Mouse (Mus musculus) neural tube, embryonic 12.5 days (tissue): Measurements from ENCODE around the gene Cyth3. TPM values are rescaled to one million over a fixed set of nuclear protein-coding genes. Genes with fewer than 3 reads are reported as not detected.

Source experiments
- ATAC-seq: fragments of 200-750 bp; cut with Nextera tagmentation; 2 replicates; pipeline ENCODE4 v1.8.0; 2017; ENCODE audit warnings: low read depth, mild to moderate bottlenecking, moderate TSS enrichment, moderate library complexity; ENCODE audit not compliant: low FRiP score
- H3K27ac ChIP-seq: fragments of 300-500 bp; sonication (generic); 2 replicates; pipeline ENCODE4 v1.5.1; 2016
- H3K27me3 ChIP-seq: fragments of 300-500 bp; sonication (generic); replicated peaks from 2 replicates; pipeline ENCODE4 v1.6.1; 2016; ENCODE audit warnings: mild to moderate bottlenecking
- H3K36me3 ChIP-seq: fragments of 300-500 bp; sonication (generic); 2 replicates; pipeline ENCODE4 v1.6.1; 2016; ENCODE audit warnings: mild to moderate bottlenecking
- H3K4me1 ChIP-seq: fragments of 300-500 bp; sonication (generic); 2 replicates; pipeline ENCODE4 v1.6.1; 2016
- H3K4me2 ChIP-seq: fragments of 300-500 bp; sonication (generic); replicated peaks from 2 replicates; pipeline ENCODE4 v1.6.1; 2016; ENCODE audit warnings: mild to moderate bottlenecking
- H3K4me3 ChIP-seq: fragments of 300-500 bp; sonication (generic); 2 replicates; pipeline ENCODE4 v1.5.1; 2016
- H3K9ac ChIP-seq: fragments of 300-500 bp; sonication (generic); 2 replicates; pipeline ENCODE4 v1.6.1; 2016; ENCODE audit warnings: mild to moderate bottlenecking
- H3K9me3 ChIP-seq: fragments of 300-500 bp; sonication (generic); 2 replicates; pipeline ENCODE4 v1.6.1; 2016; ENCODE audit warnings: mild to moderate bottlenecking
- WGBS: fragments of 180-500 bp; shearing (Covaris S2); methylation state at CpG from one replicate; pipeline ENCODE4 v1.1.7; 2016; 5-methylcytosine and 5-hydroxymethylcytosine counted together
- polyA plus RNA-seq: library from polyadenylated mRNA; unstranded; fragments of >200 nt; fragmentation: Nextera tagmentation; extraction: Ambion mirVana; gene quantifications from 2 replicates; pipeline ENCODE4 v1.2.1, GENCODE M21; 2016

The Cyth3 gene
- polyA plus RNA-seq, 1 experiment from 2014 or later = 42.4 TPM

- no peaks in the 10 kb centered on the region for H3K27me3 ChIP-seq
- H3K9me3 ChIP-seq = no peaks in the 10 kb centered on the region
- no peaks in the 10 kb centered on the region for H3K36me3 ChIP-seq
- H3K4me1 ChIP-seq = peaks cover 36% of the 10 kb centered on the region
- no peak overlapping the region for H3K27ac ChIP-seq
- H3K4me3 ChIP-seq = no peak overlapping the region
- WGBS = 97% methylated on average over 3 of the region's 3 CpGs
- no peak overlapping the region for H3K4me2 ChIP-seq
- no peak overlapping the region for H3K9ac ChIP-seq
- no peak for ATAC-seq
These were observed 8.0 kb downstream of the Cyth3 start for GRCm38 (mm10) chr5:143630214-143630613.

GRCm38 (mm10) chr5:143630738-143631137 lies 8.5 kb downstream of the Cyth3 start:
- Histone ChIP-seq H3K36me3 (no peaks in the 10 kb centered on the region), H3K4me3 (no peak overlapping the region), H3K27ac (no peak overlapping the region), H3K4me1 (peaks cover 35% of the 10 kb centered on the region), H3K9ac (no peak overlapping the region), H3K27me3 (no peaks in the 10 kb centered on the region), H3K9me3 (no peaks in the 10 kb centered on the region), H3K4me2 (no peak overlapping the region)
- no peak for ATAC-seq
- WGBS = 94% methylated on average over 8 of the region's 8 CpGs

GRCm38 (mm10) chr5:143631559-143631958 lies 9.3 kb downstream of the Cyth3 start:
- ATAC-seq = no peak
- no peaks in the 10 kb centered on the region for H3K27me3 ChIP-seq
- H3K4me3 ChIP-seq = no peak overlapping the region
- no peak overlapping the region for H3K9ac ChIP-seq
- no peaks in the 10 kb centered on the region for H3K36me3 ChIP-seq
- no peaks in the 10 kb centered on the region for H3K9me3 ChIP-seq
- peaks cover 31% of the 10 kb centered on the region for H3K4me1 ChIP-seq
- WGBS = 87% methylated on average over 8 of the region's 8 CpGs
- no peak overlapping the region for H3K27ac ChIP-seq
- H3K4me2 ChIP-seq = no peak overlapping the region

- Histone ChIP-seq H3K27ac (no peak overlapping the region), H3K9me3 (no peaks in the 10 kb centered on the region), H3K27me3 (no peaks in the 10 kb centered on the region), H3K9ac (no peak overlapping the region), H3K4me3 (no peak overlapping the region), H3K4me1 (peaks cover 31% of the 10 kb centered on the region), H3K4me2 (no peak overlapping the region), H3K36me3 (no peaks in the 10 kb centered on the region)
- no peak for ATAC-seq
- 77% methylated on average over 9 of the region's 9 CpGs for WGBS
These were observed 10.7 kb downstream of the Cyth3 start for GRCm38 (mm10) chr5:143632674-143633557.

GRCm38 (mm10) chr5:143633558-143633871 lies 11.3 kb downstream of the Cyth3 start:
- no peaks in the 10 kb centered on the region for H3K9me3 ChIP-seq
- WGBS = 68% methylated on average over 5 of the region's 5 CpGs
- H3K27ac ChIP-seq = no peak overlapping the region
- no peak overlapping the region for H3K9ac ChIP-seq
- peaks cover 31% of the 10 kb centered on the region for H3K4me1 ChIP-seq
- H3K36me3 ChIP-seq = no peaks in the 10 kb centered on the region
- H3K4me2 ChIP-seq = no peak overlapping the region
- no peaks in the 10 kb centered on the region for H3K27me3 ChIP-seq
- no peak for ATAC-seq
- no peak overlapping the region for H3K4me3 ChIP-seq

GRCm38 (mm10) chr5:143633877-143634276 lies 11.6 kb downstream of the Cyth3 start:
- H3K9me3 ChIP-seq = no peaks in the 10 kb centered on the region
- no peaks in the 10 kb centered on the region for H3K36me3 ChIP-seq
- 74% methylated on average over 4 of the region's 4 CpGs for WGBS
- no peaks in the 10 kb centered on the region for H3K27me3 ChIP-seq
- H3K4me3 ChIP-seq = no peak overlapping the region
- ATAC-seq = no peak
- no peak overlapping the region for H3K9ac ChIP-seq
- no peak overlapping the region for H3K27ac ChIP-seq
- H3K4me1 ChIP-seq = peaks cover 31% of the 10 kb centered on the region
- no peak overlapping the region for H3K4me2 ChIP-seq

GRCm38 (mm10) chr5:143634550-143635112 lies 12.4 kb downstream of the Cyth3 start:
- H3K9ac ChIP-seq = no peak overlapping the region
- H3K27me3 ChIP-seq = no peaks in the 10 kb centered on the region
- 67% methylated on average over 12 of the region's 12 CpGs for WGBS
- H3K4me3 ChIP-seq = no peak overlapping the region
- H3K4me1 ChIP-seq = peaks cover 31% of the 10 kb centered on the region
- H3K4me2 ChIP-seq = no peak overlapping the region
- no peak for ATAC-seq
- H3K36me3 ChIP-seq = no peaks in the 10 kb centered on the region
- H3K27ac ChIP-seq = no peak overlapping the region
- no peaks in the 10 kb centered on the region for H3K9me3 ChIP-seq

GRCm38 (mm10) chr5:143635358-143635757 lies 13.1 kb downstream of the Cyth3 start:
- no peaks in the 10 kb centered on the region for H3K9me3 ChIP-seq
- no peaks in the 10 kb centered on the region for H3K36me3 ChIP-seq
- no peaks in the 10 kb centered on the region for H3K27me3 ChIP-seq
- H3K4me3 ChIP-seq = no peak overlapping the region
- WGBS = 80% methylated on average over 11 of the region's 11 CpGs
- no peak overlapping the region for H3K4me2 ChIP-seq
- no peak overlapping the region for H3K9ac ChIP-seq
- no peak overlapping the region for H3K27ac ChIP-seq
- peaks cover 31% of the 10 kb centered on the region for H3K4me1 ChIP-seq
- no peak for ATAC-seq

- Histone ChIP-seq H3K27me3 (no peaks in the 10 kb centered on the region), H3K9me3 (no peaks in the 10 kb centered on the region), H3K4me1 (peaks cover 31% of the 10 kb centered on the region), H3K9ac (no peak overlapping the region), H3K36me3 (no peaks in the 10 kb centered on the region), H3K27ac (no peak overlapping the region), H3K4me2 (no peak overlapping the region), H3K4me3 (no peak overlapping the region)
- no peak for ATAC-seq
- WGBS = 86% methylated on average over 7 of the region's 7 CpGs
These were observed 13.9 kb downstream of the Cyth3 start for GRCm38 (mm10) chr5:143636173-143636572.

GRCm38 (mm10) chr5:143637832-143638420 lies 15.7 kb downstream of the Cyth3 start:
- H3K4me2 ChIP-seq = no peak overlapping the region
- H3K9ac ChIP-seq = no peak overlapping the region
- 84% methylated on average over 11 of the region's 11 CpGs for WGBS
- no peaks in the 10 kb centered on the region for H3K36me3 ChIP-seq
- no peak overlapping the region for H3K27ac ChIP-seq
- ATAC-seq = no peak
- peaks cover 24% of the 10 kb centered on the region for H3K4me1 ChIP-seq
- H3K4me3 ChIP-seq = no peak overlapping the region
- H3K9me3 ChIP-seq = no peaks in the 10 kb centered on the region
- H3K27me3 ChIP-seq = no peaks in the 10 kb centered on the region

- 85% methylated on average over 7 of the region's 7 CpGs for WGBS
- no peaks in the 10 kb centered on the region for H3K36me3 ChIP-seq
- H3K9me3 ChIP-seq = no peaks in the 10 kb centered on the region
- no peak overlapping the region for H3K9ac ChIP-seq
- H3K4me3 ChIP-seq = no peak overlapping the region
- H3K4me2 ChIP-seq = no peak overlapping the region
- H3K27me3 ChIP-seq = no peaks in the 10 kb centered on the region
- peaks cover 19% of the 10 kb centered on the region for H3K4me1 ChIP-seq
- no peak overlapping the region for H3K27ac ChIP-seq
- ATAC-seq = no peak
These were observed 16.4 kb downstream of the Cyth3 start for GRCm38 (mm10) chr5:143638516-143639270.

- no peak overlapping the region for H3K9ac ChIP-seq
- no peaks in the 10 kb centered on the region for H3K9me3 ChIP-seq
- 93% methylated on average over 4 of the region's 4 CpGs for WGBS
- H3K36me3 ChIP-seq = no peaks in the 10 kb centered on the region
- no peak overlapping the region for H3K4me2 ChIP-seq
- no peak overlapping the region for H3K4me3 ChIP-seq
- H3K27me3 ChIP-seq = no peaks in the 10 kb centered on the region
- no peak overlapping the region for H3K27ac ChIP-seq
- H3K4me1 ChIP-seq = peaks cover 17% of the 10 kb centered on the region; the same call in 1 of the 2 replicates
- no peak for ATAC-seq
These were observed 17.1 kb downstream of the Cyth3 start for GRCm38 (mm10) chr5:143639329-143639728.
